Mouse (Mus musculus) olfactory bulb, adult 2 months (tissue): Measurements from ENCODE around the gene Ccdc8.

ENCODE experiments used
- CTCF ChIP-seq: fragments of 200-500 bp; IDR thresholded peaks from 2 replicates; pipeline ENCODE4 v1.5.1; 2012; ENCODE audit warnings: low read depth, mild to moderate bottlenecking, low read length, moderate library complexity; ENCODE audit not compliant: insufficient read depth
- POLR2A ChIP-seq: fragments of 200-500 bp; IDR thresholded peaks from 2 replicates; pipeline ENCODE4 v1.6.1; 2012; ENCODE audit warnings: mild to moderate bottlenecking, low read depth, low read length, moderate library complexity; ENCODE audit not compliant: insufficient read depth

DNA sequence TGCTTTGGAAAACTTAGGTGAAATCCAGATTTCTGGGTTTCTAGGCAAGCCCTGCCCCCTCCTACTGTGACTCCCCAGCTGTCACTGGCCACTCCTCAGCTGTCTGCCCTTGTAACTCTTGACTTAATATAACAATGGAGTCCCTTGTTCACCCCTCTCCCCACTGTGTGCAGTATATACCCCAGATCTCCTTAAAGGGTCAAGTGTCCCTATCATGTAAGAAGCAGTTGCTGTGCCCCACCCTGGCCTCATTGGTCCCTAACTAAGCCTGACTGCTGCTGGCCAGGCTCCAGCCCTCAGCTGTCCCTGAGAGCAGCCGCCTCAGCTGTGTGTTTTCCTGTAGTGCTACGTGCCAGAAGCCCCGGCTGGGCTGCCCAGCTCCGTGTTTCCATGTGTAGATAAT is 44.5 kb upstream of the Ccdc8 start:
- TF ChIP-seq POLR2A: no peak
- no peak for TF ChIP-seq CTCF
